Mouse (Mus musculus) heart, postnatal 0 days (tissue): ENCODE measurements at regions not wholly inside any gene's neighbourhood (a gene's known extent, or its start where the extent isn't known, plus 50 kb on each side); places are given as distances from the start of the nearest gene placed in this dataset.

Experiments used
- ATAC-seq: fragments of 200-750 bp; cut with Nextera tagmentation; 2 replicates; pipeline ENCODE4 v1.8.0; 2017; ENCODE audit warnings: low read depth, moderate number of reproducible peaks, moderate library complexity; ENCODE audit not compliant: insufficient read depth
- DNase-seq: peaks from one replicate; pipeline ENCODE4 v3.0.0-alpha.2; 2016; ENCODE audit warnings: low spot score
- H3K27ac ChIP-seq: fragments of 300-500 bp; sonication (generic); 2 replicates; pipeline ENCODE4 v1.5.1; 2014; ENCODE audit warnings: low read depth, mild to moderate bottlenecking
- H3K27me3 ChIP-seq: fragments of 300-500 bp; sonication (generic); 2 replicates; pipeline ENCODE4 v1.6.1; 2014; ENCODE audit warnings: low read length, mixed read lengths; ENCODE audit not compliant: control insufficient read depth, insufficient read depth
- H3K36me3 ChIP-seq: fragments of 300-500 bp; sonication (generic); replicated peaks from 2 replicates; pipeline ENCODE4 v1.6.1; 2014; ENCODE audit warnings: low read length, mixed read lengths; ENCODE audit not compliant: control insufficient read depth, insufficient read depth
- H3K4me1 ChIP-seq: fragments of 300-500 bp; sonication (generic); 2 replicates; pipeline ENCODE4 v1.6.1; 2014; ENCODE audit warnings: antibody characterized with exemption; ENCODE audit not compliant: control insufficient read depth, insufficient read depth
- H3K4me2 ChIP-seq: fragments of 300-500 bp; sonication (generic); 2 replicates; pipeline ENCODE4 v1.6.1; 2014; ENCODE audit warnings: low read depth, mild to moderate bottlenecking, low read length, moderate library complexity
- H3K4me3 ChIP-seq: fragments of 300-500 bp; sonication (generic); 2 replicates; pipeline ENCODE4 v1.5.1; 2014; ENCODE audit warnings: low read depth, low read length
- H3K9ac ChIP-seq: fragments of 300-500 bp; sonication (generic); replicated peaks from 2 replicates; pipeline ENCODE4 v1.6.1; 2014; ENCODE audit warnings: low read depth, low read length, mixed read lengths
- H3K9me3 ChIP-seq: fragments of 300-500 bp; sonication (generic); replicated peaks from 2 replicates; pipeline ENCODE4 v1.6.1; 2016; ENCODE audit warnings: low read length; ENCODE audit not compliant: control insufficient read depth
- CTCF ChIP-seq: IDR thresholded peaks from 2 replicates; pipeline ENCODE4 v1.5.1; 2016; ENCODE audit warnings: antibody characterized with exemption, control low read depth, low read depth
- EP300 ChIP-seq: IDR thresholded peaks from 2 replicates; pipeline ENCODE4 v1.6.1; 2016; ENCODE audit warnings: antibody characterized with exemption, low read depth
- WGBS: fragments of 180-500 bp; shearing (Covaris S2); extraction: QIAGEN DNeasy Blood & Tissue Kit; methylation state at CpG from one replicate; pipeline ENCODE4 v1.1.7; 2014; 5-methylcytosine and 5-hydroxymethylcytosine counted together

- TF ChIP-seq CTCF (no peak), EP300 (no peak)
- 55% methylated on average over 6 of the region's 6 CpGs for WGBS
- Histone ChIP-seq H3K9me3 (no peaks in the 10 kb centered on the region), H3K27ac (no peak overlapping the region), H3K36me3 (no peaks in the 10 kb centered on the region), H3K27me3 (no peaks in the 10 kb centered on the region), H3K4me2 (no peak overlapping the region), H3K9ac (no peak overlapping the region), H3K4me3 (no peak overlapping the region), H3K4me1 (no peaks in the 10 kb centered on the region)
- no peak for DNase-seq
- no peak for ATAC-seq
These were observed 271.3 kb upstream of the Sel1l start for GRCm38 (mm10) chr12:92120164-92120815.

GRCm38 (mm10) chr12:92109615-92110014, 260.7 kb upstream of the Sel1l start:
- H3K36me3 ChIP-seq: no peaks in the 10 kb centered on the region
- no peak overlapping the region for H3K9ac ChIP-seq
- H3K27me3 ChIP-seq: no peaks in the 10 kb centered on the region
- DNase-seq (no peak), ATAC-seq (no peak)
- no peaks in the 10 kb centered on the region for H3K9me3 ChIP-seq
- no peak overlapping the region for H3K27ac ChIP-seq
- no peak overlapping the region for H3K4me3 ChIP-seq
- 58% methylated on average over 3 of the region's 3 CpGs for WGBS
- H3K4me1 ChIP-seq: no peaks in the 10 kb centered on the region
- no peak for TF ChIP-seq CTCF
- no peak for TF ChIP-seq EP300
- no peak overlapping the region for H3K4me2 ChIP-seq

- 74% methylated on average over 4 of the region's 4 CpGs for WGBS
- H3K4me1 ChIP-seq: no peaks in the 10 kb centered on the region
- TF ChIP-seq CTCF (no peak), EP300 (no peak)
These were observed 251.1 kb upstream of the Sel1l start for GRCm38 (mm10) chr12:92100080-92100479.

GRCm38 (mm10) chr12:92092794-92093365, 243.9 kb upstream of the Sel1l start:
- DNase-seq: no peak
- H3K4me3 ChIP-seq: no peak overlapping the region
- 54% methylated on average over 10 of the region's 10 CpGs for WGBS
- no peak for ATAC-seq
- no peak for TF ChIP-seq CTCF
- TF ChIP-seq EP300: no peak
- H3K4me2 ChIP-seq: no peak overlapping the region
- H3K4me1 ChIP-seq: no peaks in the 10 kb centered on the region
- H3K36me3 ChIP-seq: no peaks in the 10 kb centered on the region
- H3K9ac ChIP-seq: no peak overlapping the region
- H3K9me3 ChIP-seq: no peaks in the 10 kb centered on the region
- H3K27me3 ChIP-seq: no peaks in the 10 kb centered on the region
- H3K27ac ChIP-seq: no peak overlapping the region

More at GRCm38 (mm10) chr12:92100080-92100479, 251.1 kb upstream of the Sel1l start:
- no peak overlapping the region for H3K4me2 ChIP-seq
- no peak overlapping the region for H3K9ac ChIP-seq
- H3K9me3 ChIP-seq: no peaks in the 10 kb centered on the region
- no peaks in the 10 kb centered on the region for H3K27me3 ChIP-seq
- ATAC-seq (no peak), DNase-seq (no peak)
- no peak overlapping the region for H3K27ac ChIP-seq
- H3K36me3 ChIP-seq: no peaks in the 10 kb centered on the region
- no peak overlapping the region for H3K4me3 ChIP-seq

- H3K4me2 ChIP-seq: no peak overlapping the region
- TF ChIP-seq CTCF (no peak), EP300 (no peak)
- no peak for ATAC-seq
- DNase-seq: no peak
- 80% methylated on average over 10 of the region's 10 CpGs for WGBS
- H3K9ac ChIP-seq: no peak overlapping the region
- no peaks in the 10 kb centered on the region for H3K4me1 ChIP-seq
- H3K27ac ChIP-seq: no peak overlapping the region
- no peaks in the 10 kb centered on the region for H3K27me3 ChIP-seq
- no peaks in the 10 kb centered on the region for H3K36me3 ChIP-seq
- no peak overlapping the region for H3K4me3 ChIP-seq
- no peaks in the 10 kb centered on the region for H3K9me3 ChIP-seq
These were observed 224.3 kb upstream of the Sel1l start for GRCm38 (mm10) chr12:92073209-92073608.

- no peak for TF ChIP-seq EP300
- 51% methylated on average over 4 of the region's 4 CpGs for WGBS
- Histone ChIP-seq H3K9me3 (no peaks in the 10 kb centered on the region), H3K36me3 (no peaks in the 10 kb centered on the region), H3K4me1 (0 out of 2 replicates have a peak, but pooled peaks cover 5% of the 10 kb centered on the region), H3K27ac (no peak overlapping the region), H3K4me2 (no peak overlapping the region), H3K4me3 (no peak overlapping the region), H3K27me3 (no peaks in the 10 kb centered on the region), H3K9ac (no peak overlapping the region)
- DNase-seq: no peak
- ATAC-seq: no peak
These were observed 213.8 kb upstream of the Sel1l start for GRCm38 (mm10) chr12:92062731-92063130.
